Mouse (Mus musculus): Measurements from ENCODE around the gene Rpain. TPM values are rescaled to one million over a fixed set of nuclear protein-coding genes. Genes with fewer than 3 reads are reported as not detected.

Gene Rpain
- total and polyA plus RNA-seq, 2 experiments from 2014 or later: 20.1 to 60.6 TPM

DNA sequence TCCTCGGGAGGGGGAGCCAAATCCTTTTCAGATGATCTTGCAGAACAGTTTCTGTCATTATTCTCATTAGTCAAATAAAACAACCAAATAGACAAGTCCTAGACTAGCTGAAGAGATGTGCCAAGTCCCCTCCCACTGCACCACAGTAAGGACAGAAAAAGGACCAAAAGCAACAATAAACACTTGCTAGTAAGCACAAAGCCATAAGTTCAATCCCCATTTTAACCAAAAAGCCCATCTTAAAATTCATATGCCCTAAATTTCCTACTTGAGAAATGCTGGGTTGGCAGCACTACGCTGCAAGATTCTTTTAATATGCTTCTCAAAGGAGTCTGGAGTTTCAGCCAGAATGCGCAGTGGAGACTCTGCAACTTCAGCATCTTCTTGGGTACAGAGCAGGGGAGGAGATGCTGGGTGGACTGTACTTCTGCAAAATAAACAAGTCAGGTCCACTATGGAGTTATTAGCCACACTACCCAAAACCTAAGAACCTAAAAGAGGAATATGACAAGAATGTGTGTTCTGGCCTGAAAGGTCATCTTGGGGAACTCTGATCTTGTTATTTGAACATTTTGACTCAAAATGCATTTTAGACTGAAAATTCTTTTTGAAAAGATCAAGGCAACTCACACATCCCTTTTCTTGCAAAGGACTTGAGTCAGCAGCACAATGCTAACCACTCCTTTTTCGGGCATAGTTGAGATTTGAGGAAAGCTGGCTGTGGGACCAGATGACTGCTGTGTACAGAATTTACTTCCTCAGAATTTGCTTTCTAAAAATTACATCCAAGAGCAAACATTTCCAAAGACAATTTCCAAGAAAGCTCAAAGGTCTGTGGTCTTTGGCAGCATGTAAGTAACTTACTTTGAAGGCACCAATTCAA, 24.8 kb upstream of the Rpain start:
- ATAC-seq (ENCODE audit: low FRiP score) (no peak), DNase-seq (ENCODE audit: low spot score) (no peak)
- no peaks in the 10 kb centered on the region for H3K4me1 ChIP-seq (ENCODE audit: insufficient read depth, low read length)
- H3K4me3 ChIP-seq (ENCODE audit: low read depth, low read length): no peak overlapping the region
- H3K4me2 ChIP-seq (ENCODE audit: low read depth, low read length, poor library complexity, severe bottlenecking): no peak overlapping the region
- no peak overlapping the region for H3K27ac ChIP-seq (ENCODE audit: low read depth, low read length)
- no peak overlapping the region for H3K9ac ChIP-seq (replicated peaks; ENCODE audit: low read length, poor library complexity, severe bottlenecking)
- peaks cover 60% of the 10 kb centered on the region for H3K36me3 ChIP-seq (ENCODE audit: insufficient read depth, low read length)
- no peaks in the 10 kb centered on the region for H3K9me3 ChIP-seq (ENCODE audit: low read length)
- no peaks in the 10 kb centered on the region for H3K27me3 ChIP-seq (ENCODE audit: insufficient read depth, low read length)
- 94% methylated on average over 4 of the region's 4 CpGs for WGBS
- TF ChIP-seq CTCF (IDR thresholded peaks at IDR 0.05): no peak

DNA sequence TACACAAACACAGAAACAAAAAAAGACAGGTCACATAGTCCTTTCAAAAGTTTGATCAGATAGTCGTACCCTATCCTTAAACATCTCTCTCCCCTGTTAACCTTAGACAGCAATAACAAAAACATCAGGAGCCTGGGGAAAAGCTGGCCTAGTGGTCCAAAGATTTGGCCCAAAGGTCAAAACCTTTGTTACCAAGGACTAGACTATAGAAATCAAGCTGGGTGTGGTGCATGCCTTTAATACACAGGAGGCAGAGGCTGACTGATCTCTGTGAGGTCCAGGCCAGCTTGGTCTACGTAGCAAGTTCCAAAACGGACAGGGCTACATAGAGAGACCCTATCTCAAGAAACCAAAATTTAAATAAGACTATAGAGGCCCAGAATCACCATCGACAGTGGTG, 15.3 kb upstream of the Rpain start:
- no peak overlapping the region for H3K4me2 ChIP-seq (ENCODE audit: low read depth, low read length, poor library complexity, severe bottlenecking)
- H3K9me3 ChIP-seq (ENCODE audit: low read length): no peaks in the 10 kb centered on the region
- H3K9ac ChIP-seq (replicated peaks; ENCODE audit: low read length, poor library complexity, severe bottlenecking): no peak overlapping the region
- no peaks in the 10 kb centered on the region for H3K4me1 ChIP-seq (ENCODE audit: insufficient read depth, low read length)
- ATAC-seq (ENCODE audit: low FRiP score): no peak
- no peaks in the 10 kb centered on the region for H3K27me3 ChIP-seq (ENCODE audit: insufficient read depth, low read length)
- 87% methylated on average over 4 of the region's 4 CpGs for WGBS
- H3K4me3 ChIP-seq (ENCODE audit: low read depth, low read length): no peak overlapping the region
- TF ChIP-seq CTCF (IDR thresholded peaks at IDR 0.05): no peak
- no peak overlapping the region for H3K27ac ChIP-seq (ENCODE audit: low read depth, low read length)
- peaks cover 54% of the 10 kb centered on the region for H3K36me3 ChIP-seq (ENCODE audit: insufficient read depth, low read length)
- no peak for DNase-seq (ENCODE audit: low spot score)

DNA sequence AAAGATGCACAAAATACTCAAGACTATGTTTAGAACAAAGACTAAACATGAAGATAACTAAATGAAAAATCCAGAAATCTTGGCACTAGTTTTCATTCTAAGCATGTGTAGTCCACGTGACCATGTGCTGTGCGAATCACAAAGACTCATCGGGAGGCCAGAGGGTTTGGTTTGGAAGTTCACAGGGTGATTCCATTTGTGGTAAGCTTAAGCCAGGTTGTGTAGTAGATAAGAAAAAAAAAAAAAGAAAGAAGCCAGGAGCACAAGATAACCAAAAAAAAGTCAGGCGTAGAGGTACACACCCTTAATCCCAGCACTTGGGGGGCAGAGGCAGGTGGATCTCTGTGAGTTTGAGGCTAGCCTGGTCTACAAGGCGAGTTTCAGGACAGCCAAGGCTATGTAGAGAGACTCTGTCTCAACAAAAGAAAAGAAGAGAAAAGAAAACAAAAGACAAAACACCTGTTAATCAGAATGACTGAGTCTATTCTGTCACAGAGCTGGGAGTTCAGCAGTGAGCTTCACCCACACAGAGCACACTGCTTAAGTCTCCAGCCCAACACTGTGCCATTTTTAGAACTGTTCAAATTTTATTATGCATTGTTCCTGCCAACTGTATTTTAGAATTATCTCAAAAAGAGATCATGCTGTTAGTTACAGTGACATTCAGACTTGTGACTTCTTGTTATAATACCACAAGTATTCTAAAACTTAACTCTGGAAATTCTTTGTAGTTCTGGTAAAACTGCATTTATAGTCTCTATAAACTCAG, 9.0 kb upstream of the Rpain start:
- Histone ChIP-seq H3K27me3 (ENCODE audit: insufficient read depth, low read length) (no peaks in the 10 kb centered on the region), H3K36me3 (ENCODE audit: insufficient read depth, low read length) (peaks cover 63% of the 10 kb centered on the region), H3K9me3 (ENCODE audit: low read length) (no peaks in the 10 kb centered on the region), H3K4me3 (ENCODE audit: low read depth, low read length) (no peak overlapping the region), H3K9ac (replicated peaks; ENCODE audit: low read length, poor library complexity, severe bottlenecking) (no peak overlapping the region), H3K27ac (ENCODE audit: low read depth, low read length) (no peak overlapping the region), H3K4me2 (ENCODE audit: low read depth, low read length, poor library complexity, severe bottlenecking) (no peak overlapping the region), H3K4me1 (ENCODE audit: insufficient read depth, low read length) (no peaks in the 10 kb centered on the region)
- DNase-seq (ENCODE audit: low spot score) (no peak), ATAC-seq (ENCODE audit: low FRiP score) (no peak)
- 91% methylated on average over 5 of the region's 5 CpGs for WGBS
- TF ChIP-seq CTCF (IDR thresholded peaks at IDR 0.05): no peak

DNA sequence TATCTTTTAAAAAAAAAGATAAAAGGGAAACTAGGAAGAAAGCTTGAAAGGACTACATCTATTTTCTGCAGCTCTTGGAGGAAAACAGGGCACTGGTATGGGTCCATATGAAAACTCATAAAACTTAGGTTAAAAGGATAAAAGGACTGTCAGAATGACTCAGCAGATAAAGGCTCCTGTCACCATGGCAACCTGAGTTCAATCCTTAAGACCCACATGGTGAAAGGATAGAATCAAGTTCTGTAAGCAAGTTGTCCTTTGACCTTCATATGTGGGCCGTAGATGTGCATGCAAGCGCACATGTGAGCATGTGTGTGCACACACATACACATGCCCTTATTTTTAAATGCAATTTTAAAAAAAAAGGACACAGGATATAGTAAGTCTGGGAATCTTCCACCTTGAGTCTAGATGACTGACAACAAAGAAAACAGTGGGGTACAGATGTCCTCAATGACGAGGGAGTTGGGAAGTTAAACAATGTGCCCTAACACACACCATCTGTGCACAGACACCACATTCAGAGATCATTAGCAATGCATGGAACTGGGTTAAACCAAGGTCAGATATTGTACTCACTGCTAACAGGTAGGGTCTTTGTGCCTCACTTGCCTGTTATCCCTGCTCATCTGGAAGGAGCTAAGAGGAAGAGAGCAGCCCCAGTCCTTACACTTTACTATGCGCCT, 5.6 kb upstream of the Rpain start:
- ATAC-seq (ENCODE audit: low FRiP score) (no peak), DNase-seq (ENCODE audit: low spot score) (no peak)
- Histone ChIP-seq H3K4me2 (ENCODE audit: low read depth, low read length, poor library complexity, severe bottlenecking) (no peak overlapping the region), H3K27me3 (ENCODE audit: insufficient read depth, low read length) (no peaks in the 10 kb centered on the region), H3K27ac (ENCODE audit: low read depth, low read length) (no peak overlapping the region), H3K4me3 (ENCODE audit: low read depth, low read length) (no peak overlapping the region), H3K9ac (replicated peaks; ENCODE audit: low read length, poor library complexity, severe bottlenecking) (no peak overlapping the region), H3K9me3 (ENCODE audit: low read length) (no peaks in the 10 kb centered on the region), H3K36me3 (ENCODE audit: insufficient read depth, low read length) (peaks cover 42% of the 10 kb centered on the region), H3K4me1 (ENCODE audit: insufficient read depth, low read length) (no peaks in the 10 kb centered on the region; the same call in 1 of the 2 replicates)
- TF ChIP-seq CTCF (IDR thresholded peaks at IDR 0.05): no peak
- 82% methylated on average over 4 of the region's 4 CpGs for WGBS

DNA sequence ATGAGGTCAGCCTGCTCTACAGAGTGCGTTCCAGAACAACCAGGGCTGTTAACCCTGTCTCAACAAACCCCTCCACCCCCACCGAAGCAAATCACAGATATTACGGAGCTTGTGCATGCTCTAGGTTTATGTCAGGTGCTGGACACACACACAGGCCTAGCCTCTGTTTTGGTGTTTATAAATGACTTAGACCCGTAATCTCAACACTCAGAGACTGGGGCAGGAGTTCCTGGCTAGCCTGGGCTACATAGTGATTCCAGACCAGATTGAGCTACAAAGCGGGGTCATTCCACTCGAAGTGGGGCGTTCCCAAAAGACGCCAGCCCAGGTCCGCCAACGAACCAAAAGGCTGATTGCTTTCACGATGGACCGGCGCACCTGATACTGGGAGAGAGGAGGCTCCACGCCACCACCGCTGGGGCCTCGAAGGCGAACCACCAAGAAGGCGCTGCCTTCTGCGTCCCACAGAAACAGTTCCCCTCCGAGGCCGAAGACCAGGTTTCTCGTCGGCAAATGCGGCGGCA, 680 bp upstream of the Rpain start:
- H3K27me3 ChIP-seq (ENCODE audit: insufficient read depth, low read length): no peaks in the 10 kb centered on the region
- H3K27ac ChIP-seq (ENCODE audit: low read depth, low read length): peak overlapping the region; percentile 91
- peak overlapping the region; percentile 73 for H3K4me2 ChIP-seq (ENCODE audit: low read depth, low read length, poor library complexity, severe bottlenecking)
- H3K4me1 ChIP-seq (ENCODE audit: insufficient read depth, low read length): no peaks in the 10 kb centered on the region; the same call in 1 of the 2 replicates
- H3K36me3 ChIP-seq (ENCODE audit: insufficient read depth, low read length): peaks cover 24% of the 10 kb centered on the region
- no peaks in the 10 kb centered on the region for H3K9me3 ChIP-seq (ENCODE audit: low read length)
- peak overlapping the region; percentile 96 for H3K4me3 ChIP-seq (ENCODE audit: low read depth, low read length)
- TF ChIP-seq CTCF (IDR thresholded peaks at IDR 0.05): no peak
- ATAC-seq (ENCODE audit: low FRiP score) (peak; percentile 18; the same call in 1 of the 2 replicates), DNase-seq (ENCODE audit: low spot score) (peak; percentile 32)
- under 1% methylated on average over 25 of the region's 25 CpGs for WGBS
- peak overlapping the region; percentile 93 for H3K9ac ChIP-seq (replicated peaks; ENCODE audit: low read length, poor library complexity, severe bottlenecking)

Data from midbrain, postnatal 0 days (tissue).